Mouse (Mus musculus): ENCODE measurements around the gene Klk9. TPM values are rescaled to one million over a fixed set of nuclear protein-coding genes. Genes with fewer than 3 reads are reported as not detected.
A peak's percentile ranks its signal among the peaks of the same experiment; 100 is the strongest.

Gene Klk9
- polyA plus RNA-seq, 1 experiment from 2014 or later = 0.14 TPM

DNA sequence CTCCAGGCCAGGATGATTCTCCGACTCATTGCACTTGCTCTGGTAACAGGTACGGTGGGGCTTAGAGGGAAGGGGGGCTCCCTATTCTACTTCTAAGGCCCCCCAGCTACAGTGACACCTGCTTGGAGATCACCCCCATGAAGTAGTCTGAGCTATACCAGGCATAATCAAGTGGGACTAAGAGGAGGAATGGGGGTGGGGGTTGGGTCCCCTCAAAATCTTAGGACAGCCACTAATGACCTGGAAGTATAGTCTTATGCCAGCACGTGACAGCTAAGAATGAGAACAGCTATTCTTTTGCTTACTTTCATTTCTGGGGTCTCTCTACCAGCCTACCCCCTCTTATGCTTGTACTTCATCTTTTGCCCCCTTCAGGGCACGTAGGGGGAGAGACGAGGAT, 15.2 kb upstream of the Klk9 start:
- no peak overlapping the region for H3K9ac ChIP-seq
- no peak overlapping the region for H3K4me2 ChIP-seq (replicated peaks)
- ATAC-seq (ENCODE audit: insufficient number of reproducible peaks, insufficient read depth, low FRiP score, low TSS enrichment) = no peak
- H3K4me1 ChIP-seq = no peaks in the 10 kb centered on the region; the same call in 1 of the 2 replicates
- H3K27me3 ChIP-seq = no peaks in the 10 kb centered on the region
- no peak overlapping the region for H3K27ac ChIP-seq
- no peaks in the 10 kb centered on the region for H3K9me3 ChIP-seq
- WGBS = 79% methylated on average over 5 of the region's 5 CpGs
- H3K4me3 ChIP-seq = no peak overlapping the region
- no peaks in the 10 kb centered on the region for H3K36me3 ChIP-seq

GRCm38 (mm10) chr7:43777423-43777822, 14.3 kb upstream of the Klk9 start:
- H3K27me3 ChIP-seq = no peaks in the 10 kb centered on the region
- H3K4me3 ChIP-seq = no peak overlapping the region
- no peaks in the 10 kb centered on the region for H3K9me3 ChIP-seq
- H3K27ac ChIP-seq = no peak overlapping the region
- no peak overlapping the region for H3K4me2 ChIP-seq (replicated peaks)
- H3K9ac ChIP-seq = no peak overlapping the region
- 83% methylated on average over 12 of the region's 12 CpGs for WGBS
- ATAC-seq (ENCODE audit: insufficient number of reproducible peaks, insufficient read depth, low FRiP score, low TSS enrichment) = no peak
- H3K36me3 ChIP-seq = no peaks in the 10 kb centered on the region
- no peaks in the 10 kb centered on the region; the same call in 1 of the 2 replicates for H3K4me1 ChIP-seq

DNA sequence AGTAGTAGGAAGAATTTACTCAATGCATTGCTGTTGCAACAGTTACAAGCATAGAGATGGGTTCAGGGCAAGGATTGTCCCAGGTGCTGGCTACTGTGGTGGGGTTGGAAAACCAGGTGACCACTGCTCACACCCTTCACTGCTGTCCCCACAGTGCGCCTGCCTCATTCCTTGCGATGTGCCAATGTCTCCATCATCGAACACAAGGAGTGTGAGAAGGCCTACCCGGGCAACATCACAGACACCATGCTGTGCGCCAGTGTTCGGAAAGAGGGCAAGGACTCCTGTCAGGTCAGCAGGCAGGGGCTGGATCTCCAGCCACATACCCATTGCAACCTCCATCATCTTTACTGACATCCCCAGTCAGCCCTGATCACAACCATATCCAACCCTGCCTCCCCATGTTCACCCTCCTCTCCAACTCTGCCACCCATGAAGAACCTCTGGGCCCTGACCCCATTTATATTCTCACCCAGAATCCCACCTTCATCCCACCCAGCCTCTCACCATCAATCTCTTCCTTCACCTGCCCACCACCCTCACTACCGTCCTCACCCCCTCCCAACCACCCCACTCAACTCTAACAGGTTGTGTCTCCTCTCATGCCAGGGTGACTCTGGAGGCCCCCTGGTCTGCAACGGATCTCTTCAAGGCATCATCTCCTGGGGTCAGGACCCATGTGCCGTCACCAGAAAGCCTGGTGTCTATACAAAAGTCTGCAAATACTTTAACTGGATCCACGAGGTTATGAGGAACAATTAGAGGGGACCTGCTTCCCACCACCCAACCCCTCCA, 13.3 kb upstream of the Klk9 start:
- H3K4me3 ChIP-seq = no peak overlapping the region

DNA sequence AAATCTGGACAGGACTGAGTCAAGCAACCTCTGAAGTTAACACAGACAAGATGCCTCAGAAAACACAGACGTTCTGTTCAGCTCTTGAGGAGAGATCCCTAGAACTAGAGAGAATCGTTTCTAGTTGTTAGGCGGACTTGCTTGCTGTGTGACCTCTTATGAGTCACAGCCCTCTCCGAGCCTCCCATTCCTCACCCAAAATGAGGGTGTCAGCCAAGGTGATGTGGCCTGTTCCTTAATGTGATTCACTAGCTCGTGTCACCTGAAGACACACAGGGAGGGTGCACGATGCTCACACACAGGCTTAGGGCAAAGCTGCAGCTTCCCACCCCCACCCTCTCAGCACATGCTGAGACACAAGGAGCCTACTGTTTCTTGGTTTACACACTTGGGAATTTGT, 11.4 kb upstream of the Klk9 start:
- no peaks in the 10 kb centered on the region for H3K9me3 ChIP-seq
- peaks cover 10% of the 10 kb centered on the region; the same call in 1 of the 2 replicates for H3K27me3 ChIP-seq
- no peak overlapping the region for H3K4me3 ChIP-seq
- H3K36me3 ChIP-seq = no peaks in the 10 kb centered on the region
- H3K27ac ChIP-seq = no peak overlapping the region
- H3K4me2 ChIP-seq (replicated peaks) = no peak overlapping the region
- no peaks in the 10 kb centered on the region; the same call in 1 of the 2 replicates for H3K4me1 ChIP-seq
- WGBS = 52% methylated on average over 6 of the region's 6 CpGs
- no peak overlapping the region for H3K9ac ChIP-seq
- no peak for ATAC-seq (ENCODE audit: insufficient number of reproducible peaks, insufficient read depth, low FRiP score, low TSS enrichment)

More for the DNA sequence above, 13.3 kb upstream of the Klk9 start:
- H3K4me1 ChIP-seq = no peaks in the 10 kb centered on the region; the same call in 1 of the 2 replicates
- WGBS = 84% methylated on average over 10 of the region's 10 CpGs
- H3K9me3 ChIP-seq = no peaks in the 10 kb centered on the region
- H3K4me2 ChIP-seq (replicated peaks) = no peak overlapping the region
- no peaks in the 10 kb centered on the region for H3K36me3 ChIP-seq
- no peak for ATAC-seq (ENCODE audit: insufficient number of reproducible peaks, insufficient read depth, low FRiP score, low TSS enrichment)
- H3K27me3 ChIP-seq = peaks cover 7% of the 10 kb centered on the region; the same call in 1 of the 2 replicates
- H3K9ac ChIP-seq = no peak overlapping the region
- no peak overlapping the region for H3K27ac ChIP-seq

- H3K4me1 ChIP-seq = no peaks in the 10 kb centered on the region; the same call in 1 of the 2 replicates
- 36% methylated on average over 5 of the region's 5 CpGs for WGBS
- ATAC-seq (ENCODE audit: insufficient number of reproducible peaks, insufficient read depth, low FRiP score, low TSS enrichment) = no peak
Measured at GRCm38 (mm10) chr7:43780746-43781145, 10.9 kb upstream of the Klk9 start, which contains the start of gene Klk10. Gene Klk10 (plus strand): TSS chr7:43781035.

GRCm38 (mm10) chr7:43781541-43781940, 10.2 kb upstream of the Klk9 start:
- peaks cover 10% of the 10 kb centered on the region; the same call in 1 of the 2 replicates for H3K27me3 ChIP-seq
- H3K9ac ChIP-seq = no peak overlapping the region
- H3K4me3 ChIP-seq = no peak overlapping the region
- no peak overlapping the region for H3K4me2 ChIP-seq (replicated peaks)
- no peaks in the 10 kb centered on the region; the same call in 1 of the 2 replicates for H3K4me1 ChIP-seq
- WGBS = 88% methylated on average over 11 of the region's 11 CpGs
- H3K9me3 ChIP-seq = no peaks in the 10 kb centered on the region
- no peak for ATAC-seq (ENCODE audit: insufficient number of reproducible peaks, insufficient read depth, low FRiP score, low TSS enrichment)
- H3K36me3 ChIP-seq = no peaks in the 10 kb centered on the region
- H3K27ac ChIP-seq = no peak overlapping the region

More at GRCm38 (mm10) chr7:43780746-43781145, 10.9 kb upstream of the Klk9 start, which contains the start of gene Klk10:
- Histone ChIP-seq H3K27me3 (peaks cover 10% of the 10 kb centered on the region; the same call in 1 of the 2 replicates), H3K4me2 (replicated peaks) (no peak within 1 kb of the TSS), H3K27ac (no peak within 1 kb of the TSS), H3K4me3 (no peak within 1 kb of the TSS), H3K9me3 (no peaks in the 10 kb centered on the region), H3K9ac (no peak within 1 kb of the TSS), H3K36me3 (no peaks in the 10 kb centered on the region)

GRCm38 (mm10) chr7:43782275-43783265, 9.1 kb upstream of the Klk9 start:
- 6% methylated on average over 36 of the region's 36 CpGs for WGBS
- ATAC-seq (ENCODE audit: insufficient number of reproducible peaks, insufficient read depth, low FRiP score, low TSS enrichment) = peak; percentile 77
- Histone ChIP-seq H3K4me1 (no peaks in the 10 kb centered on the region; the same call in 1 of the 2 replicates), H3K4me2 (replicated peaks) (peak overlapping the region; percentile 58), H3K9ac (no peak overlapping the region), H3K9me3 (no peaks in the 10 kb centered on the region), H3K4me3 (peak overlapping the region; percentile 25), H3K27ac (no peak overlapping the region), H3K27me3 (peaks cover 10% of the 10 kb centered on the region; the same call in 1 of the 2 replicates), H3K36me3 (no peaks in the 10 kb centered on the region)

GRCm38 (mm10) chr7:43785286-43785685, 6.4 kb upstream of the Klk9 start:
- Histone ChIP-seq H3K27ac (no peak overlapping the region), H3K9ac (no peak overlapping the region), H3K4me2 (replicated peaks) (no peak overlapping the region), H3K27me3 (peaks cover 10% of the 10 kb centered on the region; the same call in 1 of the 2 replicates), H3K9me3 (no peaks in the 10 kb centered on the region), H3K4me3 (no peak overlapping the region), H3K36me3 (no peaks in the 10 kb centered on the region), H3K4me1 (no peaks in the 10 kb centered on the region; the same call in 1 of the 2 replicates)
- no peak for ATAC-seq (ENCODE audit: insufficient number of reproducible peaks, insufficient read depth, low FRiP score, low TSS enrichment)
- 82% methylated on average over 1 of the region's 1 CpGs for WGBS

GRCm38 (mm10) chr7:43788096-43788495, 3.6 kb upstream of the Klk9 start:
- WGBS = 68% methylated on average over 3 of the region's 3 CpGs
- Histone ChIP-seq H3K4me3 (no peak overlapping the region), H3K36me3 (no peaks in the 10 kb centered on the region), H3K4me2 (replicated peaks) (no peak overlapping the region), H3K9me3 (no peaks in the 10 kb centered on the region), H3K27me3 (peaks cover 6% of the 10 kb centered on the region; the same call in 1 of the 2 replicates), H3K27ac (no peak overlapping the region), H3K9ac (no peak overlapping the region), H3K4me1 (no peaks in the 10 kb centered on the region)
- ATAC-seq (ENCODE audit: insufficient number of reproducible peaks, insufficient read depth, low FRiP score, low TSS enrichment) = no peak

- H3K4me1 ChIP-seq = no peaks in the 10 kb centered on the region
- H3K27me3 ChIP-seq = no peaks in the 10 kb centered on the region
- no peaks in the 10 kb centered on the region for H3K36me3 ChIP-seq
- ATAC-seq (ENCODE audit: insufficient number of reproducible peaks, insufficient read depth, low FRiP score, low TSS enrichment) = no peak
- H3K27ac ChIP-seq = no peak overlapping the region
- 75% methylated on average over 2 of the region's 2 CpGs for WGBS
- H3K4me2 ChIP-seq (replicated peaks) = no peak overlapping the region
- H3K9me3 ChIP-seq = no peaks in the 10 kb centered on the region
- H3K4me3 ChIP-seq = no peak overlapping the region
- H3K9ac ChIP-seq = no peak overlapping the region
Measured at GRCm38 (mm10) chr7:43789295-43789694, 2.4 kb upstream of the Klk9 start.

- Histone ChIP-seq H3K4me1 (no peaks in the 10 kb centered on the region), H3K4me2 (replicated peaks) (peak overlapping the region; percentile 78), H3K36me3 (no peaks in the 10 kb centered on the region), H3K9me3 (no peaks in the 10 kb centered on the region), H3K9ac (peak overlapping the region; percentile 39; the same call in 1 of the 2 replicates), H3K27me3 (peaks cover 30% of the 10 kb centered on the region), H3K27ac (no peak overlapping the region), H3K4me3 (peak overlapping the region; percentile 54)
- ATAC-seq (ENCODE audit: insufficient number of reproducible peaks, insufficient read depth, low FRiP score, low TSS enrichment) = no peak
- 9% methylated on average over 8 of the region's 8 CpGs for WGBS
Measured at GRCm38 (mm10) chr7:43796355-43796754, 4.7 kb downstream of the Klk9 start.

Data from embryonic facial prominence, embryonic 12.5 days (tissue).